Mouse (Mus musculus): Measurements from ENCODE around the gene Cd59b.

DNA sequence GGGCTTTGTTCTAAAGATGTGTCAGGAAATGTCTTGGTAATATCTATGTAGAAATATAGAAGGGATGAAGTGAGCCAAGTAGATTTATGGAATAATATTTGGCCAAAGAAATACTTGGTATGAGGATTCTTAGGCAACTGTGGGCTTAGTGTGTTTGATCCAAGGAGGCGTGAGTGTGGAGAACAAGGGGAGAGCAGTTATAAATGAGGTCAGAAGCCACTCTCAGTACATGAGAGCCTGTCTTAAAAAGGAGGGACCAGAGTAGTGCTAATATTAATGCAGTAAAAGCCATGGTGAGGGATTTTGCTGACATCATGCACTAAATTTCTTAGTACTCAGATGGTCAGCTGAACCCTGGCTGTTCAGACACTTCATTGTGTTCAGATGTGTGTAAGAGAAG is 11.3 kb upstream of the Cd59b start:
- TF ChIP-seq CTCF (IDR thresholded peaks at IDR 0.05; ENCODE audit: borderline replicate concordance, control insufficient read depth, extremely low read depth, insufficient read depth, low read length, poor library complexity): no peak
- no peak for TF ChIP-seq POLR2A (IDR thresholded peaks at IDR 0.05; ENCODE audit: control insufficient read depth, extremely low read depth, insufficient read depth, low read length, poor library complexity)
